Mouse (Mus musculus) lung, embryonic 15.5 days (tissue): ENCODE measurements around the gene Lrrc36. TPM values are rescaled to one million over a fixed set of nuclear protein-coding genes. Genes with fewer than 3 reads are reported as not detected.

Source experiments
- ATAC-seq: fragments of 200-750 bp; cut with Nextera tagmentation; 2 replicates; pipeline ENCODE4 v1.8.0; 2017; ENCODE audit warnings: moderate number of reproducible peaks, borderline replicate concordance; ENCODE audit not compliant: low FRiP score, low TSS enrichment; ENCODE audit errors: extremely low read depth
- H3K27ac ChIP-seq: fragments of 300-500 bp; sonication (generic); 2 replicates; pipeline ENCODE4 v1.5.1; 2015; ENCODE audit warnings: moderate library complexity, mild to moderate bottlenecking, inconsistent platforms
- H3K27me3 ChIP-seq: fragments of 300-500 bp; sonication (generic); 2 replicates; pipeline ENCODE4 v1.6.1; 2015; ENCODE audit warnings: inconsistent platforms
- H3K36me3 ChIP-seq: fragments of 300-500 bp; sonication (generic); 2 replicates; pipeline ENCODE4 v1.6.1; 2015; ENCODE audit warnings: inconsistent platforms
- H3K4me1 ChIP-seq: fragments of 300-500 bp; sonication (generic); 2 replicates; pipeline ENCODE4 v1.6.1; 2015; ENCODE audit warnings: inconsistent platforms
- H3K4me2 ChIP-seq: fragments of 300-500 bp; sonication (generic); 2 replicates; pipeline ENCODE4 v1.6.1; 2015; ENCODE audit warnings: inconsistent platforms, mild to moderate bottlenecking, moderate library complexity
- H3K4me3 ChIP-seq: fragments of 300-500 bp; sonication (generic); 2 replicates; pipeline ENCODE4 v1.5.1; 2015; ENCODE audit warnings: mild to moderate bottlenecking, inconsistent platforms
- H3K9ac ChIP-seq: fragments of 300-500 bp; sonication (generic); 2 replicates; pipeline ENCODE4 v1.6.1; 2015; ENCODE audit warnings: inconsistent platforms
- H3K9me3 ChIP-seq: fragments of 300-500 bp; sonication (generic); 2 replicates; pipeline ENCODE4 v1.6.1; 2016; ENCODE audit warnings: inconsistent platforms
- WGBS: fragments of 180-500 bp; shearing (Covaris S2); methylation state at CpG from one replicate; pipeline ENCODE4 v1.1.7; 2015; 5-methylcytosine and 5-hydroxymethylcytosine counted together
- polyA plus RNA-seq: library from polyadenylated mRNA; unstranded; fragments of >200 nt; fragmentation: Nextera tagmentation; extraction: Ambion mirVana; gene quantifications from 2 replicates; pipeline ENCODE4 v1.2.1, GENCODE M21; 2015

Gene Lrrc36
- polyA plus RNA-seq, 1 experiment from 2014 or later = 0.67 TPM

DNA sequence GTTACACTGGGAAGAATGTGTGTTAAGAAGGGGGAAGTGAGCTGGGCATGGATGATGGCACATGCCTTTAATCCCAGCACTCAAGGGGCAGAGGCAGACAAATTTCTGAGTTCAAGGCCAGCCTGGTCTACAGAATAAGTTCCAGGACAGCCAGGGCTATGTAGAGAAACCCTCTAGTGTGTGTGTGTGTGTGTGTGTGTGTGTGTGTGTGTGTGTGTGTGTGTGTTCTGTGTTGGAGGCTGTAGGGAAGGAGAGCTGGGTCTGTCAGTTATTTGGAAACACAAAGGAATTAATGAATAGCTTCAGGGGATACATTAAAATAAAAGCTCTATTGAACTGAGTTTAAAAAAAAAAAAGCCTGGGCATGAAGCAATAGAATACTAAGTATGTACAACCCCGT is 37.6 kb downstream of the Lrrc36 start:
- H3K4me2 ChIP-seq = no peak overlapping the region
- no peaks in the 10 kb centered on the region for H3K36me3 ChIP-seq
- H3K4me1 ChIP-seq = peaks cover 8% of the 10 kb centered on the region; the same call in 1 of the 2 replicates
- no peak for ATAC-seq
- H3K4me3 ChIP-seq = no peak overlapping the region
- H3K9ac ChIP-seq = no peak overlapping the region
- WGBS = 60% methylated on average over 1 of the region's 1 CpGs
- H3K27ac ChIP-seq = no peak overlapping the region
- no peaks in the 10 kb centered on the region for H3K27me3 ChIP-seq
- H3K9me3 ChIP-seq = no peaks in the 10 kb centered on the region

- Histone ChIP-seq H3K4me2 (no peak overlapping the region), H3K27me3 (no peaks in the 10 kb centered on the region), H3K9ac (no peak overlapping the region), H3K36me3 (no peaks in the 10 kb centered on the region), H3K4me3 (no peak overlapping the region), H3K9me3 (no peaks in the 10 kb centered on the region), H3K4me1 (peaks cover 8% of the 10 kb centered on the region; the same call in 1 of the 2 replicates), H3K27ac (no peak overlapping the region)
- WGBS = 66% methylated on average over 15 of the region's 15 CpGs
- ATAC-seq = no peak
These were observed 38.7 kb downstream of the Lrrc36 start for GRCm38 (mm10) chr8:105451903-105452603.

GRCm38 (mm10) chr8:105453296-105453695 is 39.9 kb downstream of the Lrrc36 start:
- no peak overlapping the region for H3K9ac ChIP-seq
- H3K4me3 ChIP-seq = no peak overlapping the region
- 0 out of 2 replicates have a peak overlapping the region, but pooled peaks have one; percentile 12 for H3K27ac ChIP-seq
- no peaks in the 10 kb centered on the region for H3K36me3 ChIP-seq
- H3K4me2 ChIP-seq = no peak overlapping the region
- H3K9me3 ChIP-seq = no peaks in the 10 kb centered on the region
- peaks cover 8% of the 10 kb centered on the region; the same call in 1 of the 2 replicates for H3K4me1 ChIP-seq
- H3K27me3 ChIP-seq = no peaks in the 10 kb centered on the region
- WGBS = 53% methylated on average over 5 of the region's 5 CpGs
- ATAC-seq = no peak

GRCm38 (mm10) chr8:105454088-105454487 is 40.7 kb downstream of the Lrrc36 start:
- Histone ChIP-seq H3K9me3 (no peaks in the 10 kb centered on the region), H3K27ac (no peak overlapping the region), H3K4me1 (peaks cover 8% of the 10 kb centered on the region; the same call in 1 of the 2 replicates), H3K9ac (no peak overlapping the region), H3K36me3 (no peaks in the 10 kb centered on the region), H3K27me3 (no peaks in the 10 kb centered on the region), H3K4me3 (no peak overlapping the region), H3K4me2 (no peak overlapping the region)
- 36% methylated on average over 5 of the region's 5 CpGs for WGBS
- peak; percentile 91 for ATAC-seq

DNA sequence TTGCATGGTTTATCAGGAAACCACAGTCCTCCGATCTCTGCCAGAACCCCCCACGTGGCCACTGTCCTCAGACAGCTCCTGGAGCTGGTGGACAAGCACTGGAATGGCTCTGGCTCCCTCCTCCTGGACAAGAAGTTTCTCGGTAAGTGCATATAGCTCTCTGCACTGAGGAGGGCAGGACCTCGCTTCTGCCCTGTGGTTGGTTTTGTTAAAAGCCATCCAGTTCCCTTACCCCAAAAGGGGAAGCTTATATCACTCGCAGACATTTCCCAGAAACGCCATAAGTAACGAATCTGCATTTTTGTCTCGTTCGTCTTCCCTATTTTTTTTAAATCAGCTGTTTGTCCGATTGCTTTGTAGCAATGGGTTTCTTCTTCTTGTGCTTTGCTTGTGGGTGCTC is 41.8 kb downstream of the Lrrc36 start:
- Histone ChIP-seq H3K36me3 (no peaks in the 10 kb centered on the region), H3K27me3 (no peaks in the 10 kb centered on the region), H3K4me1 (peaks cover 8% of the 10 kb centered on the region; the same call in 1 of the 2 replicates), H3K27ac (no peak overlapping the region), H3K4me2 (no peak overlapping the region), H3K9ac (no peak overlapping the region), H3K4me3 (no peak overlapping the region), H3K9me3 (no peaks in the 10 kb centered on the region)
- WGBS = 44% methylated on average over 10 of the region's 10 CpGs
- ATAC-seq = no peak

- H3K4me1 ChIP-seq = peaks cover 15% of the 10 kb centered on the region
- H3K9ac ChIP-seq = no peak overlapping the region
- H3K4me3 ChIP-seq = no peak overlapping the region
- no peaks in the 10 kb centered on the region for H3K36me3 ChIP-seq
- WGBS = 41% methylated on average over 13 of the region's 13 CpGs
- H3K4me2 ChIP-seq = peak overlapping the region; percentile 15; the same call in 1 of the 2 replicates
- H3K9me3 ChIP-seq = no peaks in the 10 kb centered on the region
- peak overlapping the region; percentile 87 for H3K27ac ChIP-seq
- ATAC-seq = peak; percentile 72
- H3K27me3 ChIP-seq = no peaks in the 10 kb centered on the region
These were observed 47.9 kb downstream of the Lrrc36 start for GRCm38 (mm10) chr8:105461085-105461803.

DNA sequence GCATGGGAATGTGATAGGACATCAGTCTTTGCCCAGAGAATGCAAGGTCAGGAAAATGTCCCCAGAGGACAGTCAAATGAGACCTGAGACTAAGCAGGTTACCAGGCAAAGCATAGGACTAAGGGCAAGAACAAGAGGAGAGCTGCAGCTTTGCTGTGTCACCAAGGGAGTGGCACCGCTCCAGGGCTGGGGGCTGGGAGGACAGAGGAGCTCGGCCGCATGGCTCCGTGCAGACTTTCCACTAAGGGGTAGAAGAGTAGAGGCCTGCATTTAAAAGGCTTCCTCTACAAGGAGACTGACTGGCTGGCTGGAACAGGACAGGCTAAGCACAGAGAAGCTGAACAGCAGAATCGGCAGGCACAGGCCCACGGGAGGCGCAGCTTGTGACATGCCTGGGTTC is 51.2 kb downstream of the Lrrc36 start:
- Histone ChIP-seq H3K4me1 (peaks cover 39% of the 10 kb centered on the region), H3K4me2 (no peak overlapping the region), H3K9ac (no peak overlapping the region), H3K4me3 (no peak overlapping the region), H3K9me3 (no peaks in the 10 kb centered on the region), H3K27me3 (no peaks in the 10 kb centered on the region), H3K36me3 (no peaks in the 10 kb centered on the region), H3K27ac (no peak overlapping the region)
- ATAC-seq = no peak
- WGBS = 60% methylated on average over 7 of the region's 7 CpGs

- no peaks in the 10 kb centered on the region for H3K27me3 ChIP-seq
These were observed 52.9 kb downstream of the Lrrc36 start for GRCm38 (mm10) chr8:105466246-105466645.

DNA sequence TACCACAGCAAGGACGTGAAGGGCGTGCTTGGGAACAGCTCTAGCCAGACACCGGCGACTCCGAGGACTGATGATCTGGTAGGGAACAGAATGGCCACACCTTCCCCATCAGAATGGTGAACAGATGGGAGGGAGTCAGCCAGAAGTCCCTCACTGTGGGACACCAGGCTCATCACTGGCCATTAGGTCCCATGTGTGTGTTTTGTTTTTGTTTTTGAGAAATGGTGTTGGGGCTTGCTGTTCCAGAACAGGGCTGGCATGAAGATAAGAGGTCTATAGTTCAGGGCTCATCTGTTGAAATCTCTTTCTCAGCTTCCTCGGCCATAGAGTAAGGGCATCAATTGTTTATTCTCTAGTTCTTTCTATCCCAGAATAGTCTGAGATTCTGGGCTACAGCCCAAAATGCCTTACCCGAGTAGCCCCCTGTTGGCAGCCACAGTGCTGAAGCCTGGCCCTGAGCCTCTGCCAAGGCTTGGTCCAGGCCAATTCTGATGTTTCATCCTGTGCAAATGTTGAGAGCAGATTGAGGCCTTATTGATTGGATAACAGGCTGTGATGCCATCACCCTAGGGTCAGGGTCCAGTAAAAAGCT is 53.4 kb downstream of the Lrrc36 start:
- no peak overlapping the region for H3K9ac ChIP-seq
- no peak overlapping the region for H3K4me2 ChIP-seq
- no peaks in the 10 kb centered on the region for H3K36me3 ChIP-seq
- WGBS = 64% methylated on average over 7 of the region's 7 CpGs
- peak overlapping the region; percentile 46 for H3K27ac ChIP-seq
- no peaks in the 10 kb centered on the region for H3K27me3 ChIP-seq
- H3K4me1 ChIP-seq = peaks cover 52% of the 10 kb centered on the region
- H3K9me3 ChIP-seq = no peaks in the 10 kb centered on the region
- H3K4me3 ChIP-seq = no peak overlapping the region
- ATAC-seq = no peak

More at GRCm38 (mm10) chr8:105466246-105466645, 52.9 kb downstream of the Lrrc36 start:
- H3K4me2 ChIP-seq = no peak overlapping the region
- H3K9me3 ChIP-seq = no peaks in the 10 kb centered on the region
- peaks cover 47% of the 10 kb centered on the region for H3K4me1 ChIP-seq
- ATAC-seq = no peak
- H3K4me3 ChIP-seq = no peak overlapping the region
- H3K9ac ChIP-seq = no peak overlapping the region
- no peaks in the 10 kb centered on the region for H3K36me3 ChIP-seq
- 73% methylated on average over 6 of the region's 6 CpGs for WGBS
- peak overlapping the region; percentile 46 for H3K27ac ChIP-seq

DNA sequence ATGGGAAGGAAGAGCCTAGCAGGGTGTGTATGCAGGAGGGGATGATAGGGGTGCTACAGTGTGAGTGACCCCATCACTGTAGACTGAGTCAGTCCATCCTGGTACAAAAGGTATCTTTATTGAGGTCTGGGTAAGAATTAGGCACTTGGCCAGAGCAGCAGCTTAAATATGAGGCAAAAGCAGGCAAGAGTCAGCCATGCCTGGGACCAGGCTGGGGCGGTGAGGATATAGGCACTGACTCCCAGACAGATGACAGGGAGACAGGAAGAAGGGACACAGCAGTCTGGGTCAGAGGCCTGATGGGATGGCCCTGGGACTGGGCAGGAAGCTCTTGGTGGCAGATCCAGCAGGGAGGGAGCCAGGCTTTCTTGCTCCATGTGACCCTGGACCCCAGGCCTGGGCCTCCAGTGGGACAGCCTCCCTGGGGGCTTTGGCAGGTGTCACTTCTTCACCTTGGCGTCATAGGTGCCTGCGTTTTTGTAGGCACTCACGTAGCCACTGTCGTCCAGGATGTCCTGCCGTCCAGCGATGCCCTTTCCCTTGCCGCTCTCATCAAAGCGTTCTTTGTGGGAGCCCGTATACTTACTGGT is 54.1 kb downstream of the Lrrc36 start:
- H3K27ac ChIP-seq = peak overlapping the region; percentile 46
- no peak overlapping the region for H3K4me3 ChIP-seq
- H3K36me3 ChIP-seq = no peaks in the 10 kb centered on the region
- H3K4me1 ChIP-seq = peaks cover 56% of the 10 kb centered on the region
- no peak overlapping the region for H3K9ac ChIP-seq
- H3K4me2 ChIP-seq = no peak overlapping the region
- H3K9me3 ChIP-seq = no peaks in the 10 kb centered on the region
- WGBS = 90% methylated on average over 10 of the region's 10 CpGs
- H3K27me3 ChIP-seq = no peaks in the 10 kb centered on the region
- no peak for ATAC-seq

DNA sequence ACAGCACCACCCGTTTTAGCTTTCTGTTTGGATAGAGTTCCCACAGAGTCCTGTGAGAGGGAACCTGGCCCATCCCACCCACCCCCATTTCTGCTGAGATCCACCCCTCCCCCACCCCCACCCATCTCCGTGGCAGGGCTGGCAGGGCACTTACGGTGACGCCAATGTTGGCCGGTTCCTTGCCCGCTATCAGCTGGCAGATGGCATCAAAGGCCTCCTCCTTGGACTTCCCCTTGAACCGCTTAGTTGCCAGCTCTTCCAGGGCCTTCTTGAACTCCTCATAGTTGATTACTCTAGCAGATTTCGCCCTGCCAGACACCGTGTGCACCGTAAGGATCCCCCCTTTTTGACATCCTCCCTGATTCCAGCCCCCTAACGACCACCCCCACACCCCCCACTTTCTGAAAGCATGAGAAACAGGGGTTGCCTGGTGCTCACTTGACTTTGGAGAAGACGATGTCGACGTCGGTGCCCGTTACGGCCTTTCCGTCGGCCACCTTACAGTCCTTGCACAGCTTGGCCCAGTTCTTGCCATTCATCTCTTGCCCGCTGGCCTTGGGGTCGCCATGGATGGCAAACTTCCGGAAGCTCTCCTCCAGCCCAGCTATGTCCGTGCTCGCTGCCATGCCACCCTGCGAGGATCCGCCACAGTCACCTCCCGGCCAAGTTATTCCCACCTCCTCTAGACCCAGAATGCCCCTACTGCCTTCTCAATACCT is 54.8 kb downstream of the Lrrc36 start:
- no peak overlapping the region for H3K27ac ChIP-seq
- H3K4me3 ChIP-seq = no peak overlapping the region
- H3K4me1 ChIP-seq = peaks cover 56% of the 10 kb centered on the region
- no peaks in the 10 kb centered on the region for H3K9me3 ChIP-seq
- H3K27me3 ChIP-seq = 0 out of 2 replicates have a peak, but pooled peaks cover under 1% of the 10 kb centered on the region
- no peak overlapping the region for H3K9ac ChIP-seq
- H3K4me2 ChIP-seq = no peak overlapping the region
- H3K36me3 ChIP-seq = no peaks in the 10 kb centered on the region
- 89% methylated on average over 27 of the region's 27 CpGs for WGBS
- ATAC-seq = no peak
